Mouse (Mus musculus) kidney, adult 2 months (tissue): ENCODE results near the gene Atf3.

Experiments
- CTCF ChIP-seq: fragments of 200-500 bp; conservative IDR thresholded peaks from 2 replicates; pipeline ENCODE4 v1.5.1; 2011; ENCODE audit warnings: low read depth, mild to moderate bottlenecking, control low read depth, low read length, moderate library complexity, mixed read lengths; ENCODE audit not compliant: insufficient read depth, insufficient read length
- POLR2A ChIP-seq: fragments of 200-500 bp; IDR thresholded peaks from one replicate; pipeline ENCODE4 v1.6.1; 2011; ENCODE audit warnings: low read depth, low read length, control low read depth

DNA sequence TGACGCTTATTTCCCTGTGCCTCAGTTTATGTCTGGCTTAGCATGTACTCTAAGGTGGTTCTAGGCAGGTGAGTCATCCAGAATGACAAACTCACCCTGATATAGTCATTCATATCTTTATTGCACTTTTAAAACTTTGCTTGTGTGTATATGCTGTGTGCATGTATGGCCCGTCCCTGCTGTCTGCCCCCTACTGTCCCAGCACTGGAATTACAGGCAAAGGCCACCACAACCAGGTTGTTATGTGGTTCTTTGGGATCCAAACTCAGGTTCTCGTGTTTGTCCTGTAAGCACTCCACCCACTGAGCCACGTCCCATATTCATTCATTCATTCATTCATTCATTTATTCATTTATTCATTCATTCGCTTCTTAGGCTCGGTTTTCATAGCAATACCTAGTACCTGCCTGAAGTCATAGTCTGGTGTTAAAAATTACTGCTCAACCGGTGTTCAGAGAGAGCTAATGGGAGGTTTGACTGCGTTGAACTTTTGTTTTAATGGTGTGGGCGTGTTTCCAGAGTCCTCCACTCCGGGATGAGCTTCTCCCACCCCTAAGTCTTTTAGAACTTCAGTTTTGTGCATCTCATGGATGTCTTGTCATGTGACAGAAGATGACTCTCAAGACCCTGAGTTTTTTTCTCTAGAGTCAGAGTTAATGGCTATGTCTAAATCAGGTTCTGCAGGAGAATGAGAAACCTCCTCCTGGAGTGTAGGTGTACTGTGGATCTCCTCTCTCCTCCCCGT, 15.5 kb downstream of the Atf3 start:
- TF ChIP-seq CTCF (0 out of 2 replicates have a peak, but pooled peaks have one; percentile 19), POLR2A (no peak)
